Comparison of ENCODE assay signal across 12 mouse cellular contexts in genomic region chr2:25226864-25227263, GRCm38 (mm10). TPM values are rescaled to one million over a fixed set of nuclear protein-coding genes. Genes with fewer than 3 reads are reported as not detected.
DNase-seq lines count a peak whose midpoint lies in the region.
"Had no signal": no experiment of that assay in that cellular context is flagged by ENCODE, and none has a peak within 500 bp of the region (broad histone marks: within the 10 kb centered on the region; RNA-seq: fewer than 3 reads in every experiment).

No protein-coding gene starts in this region.

- intact Hi-C loops in heart, postnatal 10 days (cut with DNase I): no loop called here
- intact Hi-C loops in heart, postnatal 14 days (cut with DNase I): no loop called here
- intact Hi-C loops in left cerebral cortex, postnatal 14 days (cut with DNase I): loop anchor here (5.0 kb wide), 1 partner anchor 45 kb away; the partner anchor contains the start of genes Anapc2 and Ssna1

- peak; percentile 14 to 15 for DNase-seq in heart, postnatal 10 days
- DNase-seq in heart, postnatal 14 days: no peak
- DNase-seq in adipocyte (ENCODE audit: low spot score): peak; percentile 62
- DNase-seq in gastrocnemius, adult 18-20 months (ENCODE audit: low spot score): peak; percentile 65
- DNase-seq in left cerebral cortex, postnatal 14 days (ENCODE audit: low spot score in 2 of 2): peak; percentile 47 to 54
- no peak for DNase-seq in spleen, adult 18-20 months
- DNase-seq in thymus, postnatal 36 days: no peak
- DNase-seq in thymus, postnatal 25 days: no peak
- DNase-seq: kidney, adult 18-20 months; midbrain, embryonic 14.5 days had no signal

RNA-seq across cellular contexts. Expression of gene Tubb4b, which starts 2.4 kb away (rescaled TPM):
- 100 to 1,000 TPM; 258 to 286 TPM for total RNA-seq in heart, postnatal 10 days (2021)
- 100 to 1,000 TPM; 205 to 231 TPM for total RNA-seq in heart, postnatal 14 days (2021)
- 100 to 1,000 TPM; 224 to 228 TPM for total RNA-seq in gastrocnemius, adult 18-20 months (2021)
- 100 to 1,000 TPM; 478 to 505 TPM for total RNA-seq in left cerebral cortex, postnatal 14 days (2021)

RNA-seq across cellular contexts. Expression of gene Slc34a3, which starts 7.3 kb away (rescaled TPM):
- not detected for total RNA-seq in heart, postnatal 10 days (2021)
- total RNA-seq in heart, postnatal 14 days (2021): not detected
- total RNA-seq in gastrocnemius, adult 18-20 months (2021): not detected
- total RNA-seq in left cerebral cortex, postnatal 14 days (2021): not detected
- total RNA-seq: CH12.LX; liver, adult 2 months had no signal

RNA-seq across cellular contexts. Expression of gene Fam166a, which starts 8.3 kb away (rescaled TPM):
- total RNA-seq in heart, postnatal 10 days (2021): not detected
- total RNA-seq in heart, postnatal 14 days (2021): not detected
- total RNA-seq in gastrocnemius, adult 18-20 months (2021): not detected
- not detected for total RNA-seq in left cerebral cortex, postnatal 14 days (2021)
- total RNA-seq: liver, adult 2 months had no signal

RNA-seq across cellular contexts. Expression of gene Rnf224, which starts 9.7 kb away (rescaled TPM):
- total RNA-seq in heart, postnatal 10 days (2021): not detected
- total RNA-seq in heart, postnatal 14 days (2021): not detected
- total RNA-seq in gastrocnemius, adult 18-20 months (2021): not detected
- not detected for total RNA-seq in left cerebral cortex, postnatal 14 days (2021)
- total RNA-seq: CH12.LX; liver, adult 2 months had no signal

RNA-seq across cellular contexts. Expression of gene Stpg3, which starts 12.4 kb away (rescaled TPM):
- total RNA-seq in heart, postnatal 10 days (2021): not detected
- total RNA-seq in heart, postnatal 14 days (2021): not detected
- total RNA-seq in gastrocnemius, adult 18-20 months (2021): not detected
- under 1 TPM; 0.27 to 0.44 TPM for total RNA-seq in left cerebral cortex, postnatal 14 days (2021)
- total RNA-seq: CH12.LX; liver, adult 2 months had no signal

Comparison
In these comparisons a context has a peak if more than half of its experiments do, and no peak if none do; other contexts are left out.
1. DNase-seq: peak in heart, postnatal 10 days (2 of 2), adipocyte (single experiment), gastrocnemius, adult 18-20 months (single experiment) and left cerebral cortex, postnatal 14 days (2 of 2); none in heart, postnatal 14 days (0 of 2), spleen, adult 18-20 months (0 of 2), thymus, postnatal 36 days (0 of 2) and thymus, postnatal 25 days (single experiment).